In genomic region chr7:27193731-27194130, GRCm38 (mm10) we compare ENCODE assay signal across 15 mouse cellular contexts. TPM values are rescaled to one million over a fixed set of nuclear protein-coding genes. Genes with fewer than 3 reads are reported as not detected.
DNase-seq lines count a peak whose midpoint lies in the region; ATAC-seq lines count a peak whose summit lies in the region.
"Had no signal": no experiment of that assay in that cellular context is flagged by ENCODE, and none has a peak within 500 bp of the region (broad histone marks: within the 10 kb centered on the region; RNA-seq: fewer than 3 reads in every experiment).

No protein-coding gene starts in this region.

- H3K4me1 ChIP-seq in forebrain, embryonic 10.5 days: peaks cover 31% of the 10 kb centered on the region
- H3K4me1 ChIP-seq in forebrain, embryonic 11.5 days (replicated peaks; ENCODE audit: control insufficient read depth, insufficient read depth, low read length): peaks cover 9% of the 10 kb centered on the region; the same call in 1 of the 2 replicates
- peaks cover 30% of the 10 kb centered on the region for H3K4me1 ChIP-seq in liver, embryonic 12.5 days
- peaks cover 26% of the 10 kb centered on the region for H3K4me1 ChIP-seq in forebrain, embryonic 15.5 days
- peaks cover 27% of the 10 kb centered on the region for H3K4me1 ChIP-seq in midbrain, embryonic 16.5 days (ENCODE audit: control insufficient read depth, insufficient read depth, low read length)

- peak overlapping the region; percentile 84 for H3K4me3 ChIP-seq in forebrain, embryonic 10.5 days
- no peak overlapping the region for H3K4me3 ChIP-seq in forebrain, embryonic 11.5 days (ENCODE audit: low read depth, low read length)
- no peak overlapping the region for H3K4me3 ChIP-seq in liver, embryonic 12.5 days
- H3K4me3 ChIP-seq in forebrain, embryonic 15.5 days: peak overlapping the region; percentile 5; the same call in 1 of the 2 replicates
- H3K4me3 ChIP-seq in midbrain, embryonic 16.5 days (ENCODE audit: low read depth, low read length): 0 out of 2 replicates have a peak overlapping the region, but pooled peaks have one; percentile 0

- no peaks in the 10 kb centered on the region for H3K27me3 ChIP-seq in forebrain, embryonic 10.5 days (ENCODE audit: poor library complexity, severe bottlenecking)
- H3K27me3 ChIP-seq in forebrain, embryonic 11.5 days (ENCODE audit: control insufficient read depth, insufficient read depth, low read length): no peaks in the 10 kb centered on the region
- no peaks in the 10 kb centered on the region for H3K27me3 ChIP-seq in liver, embryonic 12.5 days (replicated peaks)
- H3K27me3 ChIP-seq in forebrain, embryonic 15.5 days: no peaks in the 10 kb centered on the region
- no peaks in the 10 kb centered on the region for H3K27me3 ChIP-seq in midbrain, embryonic 16.5 days (ENCODE audit: control insufficient read depth, insufficient read depth, low read depth, low read length)

- H3K9me3 ChIP-seq in forebrain, embryonic 10.5 days: no peaks in the 10 kb centered on the region; the same call in 1 of the 2 replicates
- H3K9me3 ChIP-seq in forebrain, embryonic 11.5 days (ENCODE audit: control insufficient read depth, low read length): no peaks in the 10 kb centered on the region
- H3K9me3 ChIP-seq in liver, embryonic 12.5 days (replicated peaks): no peaks in the 10 kb centered on the region
- no peaks in the 10 kb centered on the region for H3K9me3 ChIP-seq in forebrain, embryonic 15.5 days
- no peaks in the 10 kb centered on the region for H3K9me3 ChIP-seq in midbrain, embryonic 16.5 days (replicated peaks; ENCODE audit: control insufficient read depth, low read length, poor library complexity, severe bottlenecking)

- WGBS in forebrain, embryonic 10.5 days: 87% methylated on average over 4 of the region's 4 CpGs
- WGBS in forebrain, embryonic 11.5 days: 93% methylated on average over 4 of the region's 4 CpGs
- 72% methylated on average over 4 of the region's 4 CpGs for WGBS in liver, embryonic 12.5 days (ENCODE audit: insufficient replicate concordance)
- 88% methylated on average over 4 of the region's 4 CpGs for WGBS in forebrain, embryonic 15.5 days
- 92% methylated on average over 4 of the region's 4 CpGs for WGBS in midbrain, embryonic 16.5 days

- H3K9ac ChIP-seq in forebrain, embryonic 11.5 days (ENCODE audit: low read length): no peak overlapping the region
- peak overlapping the region; percentile 10 for H3K9ac ChIP-seq in liver, embryonic 12.5 days
- H3K9ac ChIP-seq in forebrain, embryonic 15.5 days (replicated peaks): 0 out of 2 replicates have a peak overlapping the region, but pooled peaks have one; percentile 7
- no peak overlapping the region for H3K9ac ChIP-seq in midbrain, embryonic 16.5 days (ENCODE audit: low read depth, low read length)

- no peak overlapping the region for H3K27ac ChIP-seq in forebrain, embryonic 10.5 days
- no peak overlapping the region for H3K27ac ChIP-seq in forebrain, embryonic 11.5 days (ENCODE audit: low read depth, low read length)
- H3K27ac ChIP-seq in liver, embryonic 12.5 days: no peak overlapping the region
- H3K27ac ChIP-seq in forebrain, embryonic 15.5 days (replicated peaks): no peak overlapping the region
- no peak overlapping the region for H3K27ac ChIP-seq in midbrain, embryonic 16.5 days (ENCODE audit: low read length)

- no peak overlapping the region for H3K4me2 ChIP-seq in forebrain, embryonic 11.5 days (ENCODE audit: low read depth, low read length, severe bottlenecking)
- peak overlapping the region; percentile 25; the same call in 1 of the 2 replicates for H3K4me2 ChIP-seq in liver, embryonic 12.5 days
- peak overlapping the region; percentile 79; the same call in 1 of the 2 replicates for H3K4me2 ChIP-seq in forebrain, embryonic 15.5 days (replicated peaks)
- peak overlapping the region; percentile 17; the same call in 1 of the 2 replicates for H3K4me2 ChIP-seq in midbrain, embryonic 16.5 days (ENCODE audit: low read length)

- peaks cover 77% of the 10 kb centered on the region for H3K36me3 ChIP-seq in forebrain, embryonic 10.5 days (replicated peaks)
- H3K36me3 ChIP-seq in forebrain, embryonic 11.5 days (ENCODE audit: control insufficient read depth, insufficient read depth, low read length): peaks cover 39% of the 10 kb centered on the region
- H3K36me3 ChIP-seq in liver, embryonic 12.5 days: peaks cover 65% of the 10 kb centered on the region
- peaks cover 50% of the 10 kb centered on the region for H3K36me3 ChIP-seq in forebrain, embryonic 15.5 days
- H3K36me3 ChIP-seq in midbrain, embryonic 16.5 days (ENCODE audit: control insufficient read depth, insufficient read depth, low read length): peaks cover 42% of the 10 kb centered on the region

- ATAC-seq in forebrain, embryonic 11.5 days (replicated peaks; ENCODE audit: low FRiP score): no peak
- ATAC-seq in liver, embryonic 12.5 days: no peak
- no peak for ATAC-seq in forebrain, embryonic 15.5 days (replicated peaks)
- no peak for ATAC-seq in midbrain, embryonic 16.5 days

- no peak for DNase-seq in forebrain, embryonic 10.5 days (ENCODE audit: extremely low spot score, low spot score)
- DNase-seq in forebrain, embryonic 11.5 days (ENCODE audit: low spot score): no peak
- no peak for DNase-seq in liver
- DNase-seq in cerebellum, postnatal 14 days: no peak
- no peak for DNase-seq in adrenal gland, adult 8-10 months
- DNase-seq: adrenal gland, postnatal 10 days; cerebellum, adult 2 months had no signal

RNA-seq across cellular contexts. Expression of gene BC024978, which starts 1.9 kb away (rescaled TPM):
- 4.1 and 4.3 TPM in 2 replicates for polyA plus RNA-seq in forebrain, embryonic 10.5 days (2016; fragmentation: Nextera tagmentation; extraction: Ambion mirVana)
- polyA plus RNA-seq in forebrain, embryonic 11.5 days (2014; fragmentation: Nextera tagmentation; extraction: Ambion mirVana): 4.5 and 5.3 TPM in 2 replicates
- 1.5 TPM in 2 replicates for polyA plus RNA-seq in liver, embryonic 12.5 days (2016; fragmentation: Nextera tagmentation; extraction: Ambion mirVana)
- 3.6 and 3.9 TPM in 2 replicates for polyA plus RNA-seq in forebrain, embryonic 15.5 days (2015; fragmentation: Nextera tagmentation; extraction: Ambion mirVana)
- polyA plus RNA-seq in midbrain, embryonic 16.5 days (2015; fragmentation: Nextera tagmentation; extraction: Ambion mirVana): 3.1 and 4.1 TPM in 2 replicates
- total RNA-seq in adrenal gland, adult 8-10 months (2022): 10 to 100 TPM; 24.7 to 29.3 (median 27.4) TPM

RNA-seq across cellular contexts. Expression of gene Snrpa, which starts 2.3 kb away (rescaled TPM):
- polyA plus RNA-seq in forebrain, embryonic 10.5 days (2016; fragmentation: Nextera tagmentation; extraction: Ambion mirVana): 418 and 425 TPM in 2 replicates
- polyA plus RNA-seq in forebrain, embryonic 11.5 days (2014; fragmentation: Nextera tagmentation; extraction: Ambion mirVana): 369 and 390 TPM in 2 replicates
- 150 and 163 TPM in 2 replicates for polyA plus RNA-seq in liver, embryonic 12.5 days (2016; fragmentation: Nextera tagmentation; extraction: Ambion mirVana)
- 228 and 236 TPM in 2 replicates for polyA plus RNA-seq in forebrain, embryonic 15.5 days (2015; fragmentation: Nextera tagmentation; extraction: Ambion mirVana)
- polyA plus RNA-seq in midbrain, embryonic 16.5 days (2015; fragmentation: Nextera tagmentation; extraction: Ambion mirVana): 192 and 197 TPM in 2 replicates
- 10 to 100 TPM; 77.5 to 97.0 (median 85.2) TPM for total RNA-seq in adrenal gland, adult 8-10 months (2022)

RNA-seq across cellular contexts. Expression of gene Mia, which starts 12.8 kb away (rescaled TPM):
- 1.1 and 1.7 TPM in 2 replicates for polyA plus RNA-seq in forebrain, embryonic 10.5 days (2016; fragmentation: Nextera tagmentation; extraction: Ambion mirVana)
- 1.6 and 2.4 TPM in 2 replicates for polyA plus RNA-seq in forebrain, embryonic 11.5 days (2014; fragmentation: Nextera tagmentation; extraction: Ambion mirVana)
- 0.29 and 0.45 TPM in 2 replicates for polyA plus RNA-seq in liver, embryonic 12.5 days (2016; fragmentation: Nextera tagmentation; extraction: Ambion mirVana)
- 9.4 and 14.8 TPM in 2 replicates for polyA plus RNA-seq in forebrain, embryonic 15.5 days (2015; fragmentation: Nextera tagmentation; extraction: Ambion mirVana)
- polyA plus RNA-seq in midbrain, embryonic 16.5 days (2015; fragmentation: Nextera tagmentation; extraction: Ambion mirVana): 18.2 and 18.8 TPM in 2 replicates
- under 1 TPM in 2 of 4 experiments, not detected in 2; 0.32 to 0.64 TPM for total RNA-seq in adrenal gland, adult 8-10 months (2022)
- total RNA-seq: hematopoietic stem cell, adult 5-6 weeks; megakaryocyte progenitor cell, adult 5-6 weeks had no signal

RNA-seq across cellular contexts. Expression of gene Gm21983, which starts 12.8 kb away (rescaled TPM):
- polyA plus RNA-seq in forebrain, embryonic 10.5 days (2016; fragmentation: Nextera tagmentation; extraction: Ambion mirVana): not detected in 2 replicates
- 0.98 TPM in 1 of 2 replicates, not detected in the other for polyA plus RNA-seq in forebrain, embryonic 11.5 days (2014; fragmentation: Nextera tagmentation; extraction: Ambion mirVana)
- polyA plus RNA-seq in liver, embryonic 12.5 days (2016; fragmentation: Nextera tagmentation; extraction: Ambion mirVana): 0.24 TPM in 1 of 2 replicates, not detected in the other
- polyA plus RNA-seq in forebrain, embryonic 15.5 days (2015; fragmentation: Nextera tagmentation; extraction: Ambion mirVana): not detected in 2 replicates
- 0.54 and 0.72 TPM in 2 replicates for polyA plus RNA-seq in midbrain, embryonic 16.5 days (2015; fragmentation: Nextera tagmentation; extraction: Ambion mirVana)
- not detected for total RNA-seq in adrenal gland, adult 8-10 months (2022)
- total RNA-seq: adrenal gland, postnatal 10 days; hematopoietic stem cell, adult 5-6 weeks; layer of hippocampus, adult 18-20 months; megakaryocyte progenitor cell, adult 5-6 weeks had no signal
- polyA plus RNA-seq: cerebellum, adult 2 months; limb, embryonic 11.5 days; spleen, adult 2 months had no signal

RNA-seq across cellular contexts. Expression of gene Rab4b, which starts 15.0 kb away (rescaled TPM):
- polyA plus RNA-seq in forebrain, embryonic 10.5 days (2016; fragmentation: Nextera tagmentation; extraction: Ambion mirVana): 55.2 and 56.3 TPM in 2 replicates
- polyA plus RNA-seq in forebrain, embryonic 11.5 days (2014; fragmentation: Nextera tagmentation; extraction: Ambion mirVana): 52.3 and 52.5 TPM in 2 replicates
- polyA plus RNA-seq in liver, embryonic 12.5 days (2016; fragmentation: Nextera tagmentation; extraction: Ambion mirVana): 32.4 TPM in 2 replicates
- polyA plus RNA-seq in forebrain, embryonic 15.5 days (2015; fragmentation: Nextera tagmentation; extraction: Ambion mirVana): 79.0 and 86.9 TPM in 2 replicates
- 104 and 106 TPM in 2 replicates for polyA plus RNA-seq in midbrain, embryonic 16.5 days (2015; fragmentation: Nextera tagmentation; extraction: Ambion mirVana)
- total RNA-seq in adrenal gland, adult 8-10 months (2022): 10 to 100 TPM; 60.6 to 88.0 (median 81.4) TPM

Comparison
In these comparisons a context has a peak if more than half of its experiments do, and no peak if none do; other contexts are left out.
1. H3K4me3 ChIP-seq: peak in forebrain, embryonic 10.5 days (single experiment), forebrain, embryonic 15.5 days (single experiment) and midbrain, embryonic 16.5 days (single experiment); none in forebrain, embryonic 11.5 days (single experiment) and liver, embryonic 12.5 days (single experiment).
2. H3K9ac ChIP-seq: peak in liver, embryonic 12.5 days (single experiment) and forebrain, embryonic 15.5 days (single experiment); none in forebrain, embryonic 11.5 days (single experiment) and midbrain, embryonic 16.5 days (single experiment).